Mouse (Mus musculus): ENCODE results near the gene Agbl1. TPM values are rescaled to one million over a fixed set of nuclear protein-coding genes. Genes with fewer than 3 reads are reported as not detected.

Gene Agbl1
- total and polyA plus RNA-seq, 3 experiments: not detected

DNA sequence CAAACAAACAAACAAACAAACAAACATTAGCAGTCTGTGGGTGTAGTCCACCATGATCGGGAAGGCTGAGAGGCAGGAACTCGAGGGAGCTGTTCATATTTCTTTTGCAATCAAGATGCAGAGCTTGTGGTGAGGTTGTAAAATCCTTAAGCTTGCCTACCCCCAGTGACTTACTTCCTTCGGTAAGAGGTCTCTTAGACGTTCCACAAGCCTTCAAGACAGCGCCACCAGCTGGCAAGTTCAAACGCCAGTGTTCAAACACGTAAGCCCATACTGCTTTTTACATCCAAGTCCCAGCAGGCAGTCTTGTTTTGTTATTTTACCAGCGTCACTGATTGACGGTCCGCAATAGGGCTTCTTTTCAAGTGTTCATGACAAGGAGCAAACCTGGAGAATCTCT lies 123.8 kb downstream of the Agbl1 start:
- no peaks in the 10 kb centered on the region for H3K9me3 ChIP-seq (replicated peaks; ENCODE audit: low read length)
- DNase-seq (ENCODE audit: extremely low read depth): peak; percentile 17
- H3K9ac ChIP-seq (ENCODE audit: insufficient read depth, low read depth): no peak overlapping the region
- H3K27me3 ChIP-seq (replicated peaks): peaks cover 17% of the 10 kb centered on the region
- dilution Hi-C loops (cut with MboI; ENCODE audit: extremely low pct_ligation_motif_present, extremely low pct_unique_long_range_greater_than_20kb, low sequenced_read_pairs) (no loop called here), in situ Hi-C loops (cut with MboI; ENCODE audit: low pct_ligation_motif_present, low pct_unique_long_range_greater_than_20kb, low sequenced_read_pairs) (loop anchor here (10.0 kb wide), 1 partner anchor 429 kb away; no protein-coding TSS in a partner anchor)
- H3K4me1 ChIP-seq (ENCODE audit: control insufficient read depth in 1 of 2, insufficient read depth in 2 of 2): no peaks in the 10 kb centered on the region
- no peaks in the 10 kb centered on the region for H3K79me2 ChIP-seq (replicated peaks; ENCODE audit: control insufficient read depth, extremely low read depth, insufficient read depth, poor library complexity, severe bottlenecking)
- no peak overlapping the region for H3K4me3 ChIP-seq (replicated peaks in 1 of 3; ENCODE audit: low read depth in 2 of 3, low read length in 2 of 3, poor library complexity in 1 of 3)
- H3K27ac ChIP-seq (ENCODE audit: insufficient read depth, low read depth): no peak overlapping the region
- no peaks in the 10 kb centered on the region for H3K36me3 ChIP-seq (replicated peaks in 1 of 2; ENCODE audit: control insufficient read depth in 1 of 2, insufficient read depth in 1 of 2, low read length in 1 of 2)
- no peak overlapping the region for H3K4me2 ChIP-seq (ENCODE audit: insufficient read depth, low read depth, poor library complexity, severe bottlenecking)
- TF ChIP-seq MYC (IDR thresholded peaks at IDR 0.05; ENCODE audit: low read depth, low read length): no peak
- peak; percentile 34; the same call in 1 of the 2 replicates for TF ChIP-seq SMC3 (IDR thresholded peaks at IDR 0.05; ENCODE audit: low read depth, low read length)
- TF ChIP-seq ZKSCAN1 (IDR thresholded peaks at IDR 0.05; ENCODE audit: borderline replicate concordance, low read depth, low read length): no peak
- no peak for TF ChIP-seq JUND (conservative IDR thresholded peaks at IDR 0.05; ENCODE audit: low read depth, low read length)
- TF ChIP-seq CTCF (conservative IDR thresholded peaks at IDR 0.05 in 1 of 2, IDR thresholded peaks at IDR 0.05 in 1 of 2; ENCODE audit: low read depth in 2 of 2, low read length in 2 of 2): peak in 1 of 2 experiments; percentile 48; a peak in 3 of 4 replicates

DNA sequence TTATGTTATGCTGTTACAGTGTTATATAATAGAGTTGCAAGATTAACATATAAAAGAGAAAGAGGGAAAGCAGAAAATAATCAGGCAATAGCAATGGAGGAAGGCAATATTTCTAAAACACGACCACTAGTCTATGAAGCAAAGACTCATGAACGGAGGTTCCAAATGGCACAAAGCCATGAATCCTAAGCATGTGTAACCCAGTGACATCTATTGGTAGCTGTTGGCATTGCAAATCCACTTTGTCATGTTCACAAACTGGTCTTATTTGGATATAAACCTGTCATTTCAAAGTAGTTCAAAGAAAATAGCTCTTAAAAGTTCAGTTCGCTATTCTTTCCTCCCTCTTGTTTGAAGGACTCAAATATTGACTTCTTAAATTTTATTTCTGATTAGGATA lies 124.8 kb downstream of the Agbl1 start:
- H3K79me2 ChIP-seq (replicated peaks; ENCODE audit: control insufficient read depth, extremely low read depth, insufficient read depth, poor library complexity, severe bottlenecking): no peaks in the 10 kb centered on the region
- no peaks in the 10 kb centered on the region for H3K9me3 ChIP-seq (replicated peaks; ENCODE audit: low read length)
- TF ChIP-seq ZNF384 (IDR thresholded peaks at IDR 0.05; ENCODE audit: low read depth, low read length) (no peak), SMC3 (IDR thresholded peaks at IDR 0.05; ENCODE audit: low read depth, low read length) (peak; percentile 57), RAD21 (IDR thresholded peaks at IDR 0.05; ENCODE audit: low read depth, low read length) (peak; percentile 63), CTCF (conservative IDR thresholded peaks at IDR 0.05 in 1 of 2, IDR thresholded peaks at IDR 0.05 in 1 of 2; ENCODE audit: low read depth in 2 of 2, low read length in 2 of 2) (peak; percentile 70 to 75; a peak in 3 of 4 replicates), ELF1 (IDR thresholded peaks at IDR 0.05; ENCODE audit: low read depth, low read length) (no peak)
- dilution Hi-C loops (cut with MboI; ENCODE audit: extremely low pct_ligation_motif_present, extremely low pct_unique_long_range_greater_than_20kb, low sequenced_read_pairs) (no loop called here), in situ Hi-C loops (cut with MboI; ENCODE audit: low pct_ligation_motif_present, low pct_unique_long_range_greater_than_20kb, low sequenced_read_pairs) (loop anchor here (10.0 kb wide), 1 partner anchor 430 kb away; no protein-coding TSS in a partner anchor)
- H3K4me2 ChIP-seq (ENCODE audit: insufficient read depth, low read depth, poor library complexity, severe bottlenecking): no peak overlapping the region
- H3K4me1 ChIP-seq (ENCODE audit: control insufficient read depth in 1 of 2, insufficient read depth in 2 of 2): no peaks in the 10 kb centered on the region
- DNase-seq (ENCODE audit: extremely low read depth): peak; percentile 39
- H3K27ac ChIP-seq (ENCODE audit: insufficient read depth, low read depth): no peak overlapping the region
- H3K4me3 ChIP-seq (replicated peaks in 1 of 3; ENCODE audit: low read depth in 2 of 3, low read length in 2 of 3, poor library complexity in 1 of 3): no peak overlapping the region
- no peaks in the 10 kb centered on the region for H3K36me3 ChIP-seq (replicated peaks in 1 of 2; ENCODE audit: control insufficient read depth in 1 of 2, insufficient read depth in 1 of 2, low read length in 1 of 2)
- H3K9ac ChIP-seq (ENCODE audit: insufficient read depth, low read depth): no peak overlapping the region
- peaks cover 20% of the 10 kb centered on the region for H3K27me3 ChIP-seq (replicated peaks)

GRCm38 (mm10) chr7:76371269-76371668 lies 141.6 kb downstream of the Agbl1 start:
- Histone ChIP-seq H3K9ac (ENCODE audit: insufficient read depth, low read depth) (no peak overlapping the region), H3K27ac (ENCODE audit: insufficient read depth, low read depth) (no peak overlapping the region), H3K36me3 (replicated peaks in 1 of 2; ENCODE audit: control insufficient read depth in 1 of 2, insufficient read depth in 1 of 2, low read length in 1 of 2) (no peaks in the 10 kb centered on the region), H3K4me1 (ENCODE audit: control insufficient read depth in 1 of 2, insufficient read depth in 2 of 2) (no peaks in the 10 kb centered on the region; a peak in 1 of 4 replicates), H3K9me3 (replicated peaks; ENCODE audit: low read length) (no peaks in the 10 kb centered on the region), H3K4me2 (ENCODE audit: insufficient read depth, low read depth, poor library complexity, severe bottlenecking) (no peak overlapping the region; the same call in 1 of the 2 replicates), H3K79me2 (replicated peaks; ENCODE audit: control insufficient read depth, extremely low read depth, insufficient read depth, poor library complexity, severe bottlenecking) (no peaks in the 10 kb centered on the region), H3K27me3 (replicated peaks) (peaks cover 8% of the 10 kb centered on the region), H3K4me3 (replicated peaks in 1 of 3; ENCODE audit: low read depth in 2 of 3, low read length in 2 of 3, poor library complexity in 1 of 3) (no peak overlapping the region)
- in situ Hi-C loops (cut with MboI; ENCODE audit: low pct_ligation_motif_present, low pct_unique_long_range_greater_than_20kb, low sequenced_read_pairs) (no loop called here), dilution Hi-C loops (cut with MboI; ENCODE audit: extremely low pct_ligation_motif_present, extremely low pct_unique_long_range_greater_than_20kb, low sequenced_read_pairs) (no loop called here)
- DNase-seq (ENCODE audit: extremely low read depth): peak; percentile 32
- no peak for TF ChIP-seq TBP (conservative IDR thresholded peaks at IDR 0.05; ENCODE audit: low read depth, low read length)
- TF ChIP-seq CTCF (conservative IDR thresholded peaks at IDR 0.05 in 1 of 2, IDR thresholded peaks at IDR 0.05 in 1 of 2; ENCODE audit: low read depth in 2 of 2, low read length in 2 of 2): no peak
- no peak for TF ChIP-seq SMC3 (IDR thresholded peaks at IDR 0.05; ENCODE audit: low read depth, low read length)
- no peak for TF ChIP-seq ZMIZ1 (IDR thresholded peaks at IDR 0.05; ENCODE audit: low read depth, low read length)
- no peak for TF ChIP-seq TCF12 (IDR thresholded peaks at IDR 0.05; ENCODE audit: low read depth, low read length)
- peak; percentile 42; the same call in 1 of the 2 replicates for TF ChIP-seq SIN3A (IDR thresholded peaks at IDR 0.05; ENCODE audit: low read length)
- no peak for TF ChIP-seq POLR2A (IDR thresholded peaks at IDR 0.05; ENCODE audit: low read depth, low read length)
- TF ChIP-seq GABPA (IDR thresholded peaks at IDR 0.05; ENCODE audit: insufficient replicate concordance, low read depth, low read length): no peak
- no peak for TF ChIP-seq CHD1 (IDR thresholded peaks at IDR 0.05; ENCODE audit: low read depth, low read length)
- no peak for TF ChIP-seq E2F4 (IDR thresholded peaks at IDR 0.05; ENCODE audit: insufficient replicate concordance, low read depth, low read length)
- peak; percentile 99 for TF ChIP-seq ETS1 (conservative IDR thresholded peaks at IDR 0.05; ENCODE audit: low read depth, low read length)
- peak; percentile 30; the same call in 1 of the 2 replicates for TF ChIP-seq MXI1 (IDR thresholded peaks at IDR 0.05; ENCODE audit: low read depth, low read length)
- TF ChIP-seq MEF2A (IDR thresholded peaks at IDR 0.05; ENCODE audit: borderline replicate concordance, low read depth, low read length): peak; percentile 75
- TF ChIP-seq IRF4 (IDR thresholded peaks at IDR 0.05; ENCODE audit: low read depth, low read length): peak; percentile 56; the same call in 1 of the 2 replicates
- no peak for TF ChIP-seq MAX (IDR thresholded peaks at IDR 0.05; ENCODE audit: low read length)
- TF ChIP-seq RAD21 (IDR thresholded peaks at IDR 0.05; ENCODE audit: low read depth, low read length): no peak
- TF ChIP-seq USF2 (conservative IDR thresholded peaks at IDR 0.05; ENCODE audit: low read depth, low read length): no peak
- TF ChIP-seq JUN (IDR thresholded peaks at IDR 0.05; ENCODE audit: insufficient read depth, low read depth, low read length): peak; percentile 90
- TF ChIP-seq EP300 (IDR thresholded peaks at IDR 0.05; ENCODE audit: low read length): peak; percentile 72
- TF ChIP-seq BHLHE40 (IDR thresholded peaks at IDR 0.05; ENCODE audit: low read depth, low read length): 0 out of 2 replicates have a peak, but pooled peaks have one; percentile 36

All from CH12.LX (cell line).